Mouse (Mus musculus) kidney, postnatal 14 days (tissue): ENCODE measurements around the gene Serpinf2.
"Not testable (repeated sequence)": the region's sequence is repeated elsewhere in the genome, so short reads cannot be mapped to it uniquely, and the experiment has no call there.

Experiments
- DNase-seq: peaks from one replicate; pipeline ENCODE4 v3.0.0; 2022; ENCODE audit warnings: mixed read lengths

Gene Serpinf2

DNA sequence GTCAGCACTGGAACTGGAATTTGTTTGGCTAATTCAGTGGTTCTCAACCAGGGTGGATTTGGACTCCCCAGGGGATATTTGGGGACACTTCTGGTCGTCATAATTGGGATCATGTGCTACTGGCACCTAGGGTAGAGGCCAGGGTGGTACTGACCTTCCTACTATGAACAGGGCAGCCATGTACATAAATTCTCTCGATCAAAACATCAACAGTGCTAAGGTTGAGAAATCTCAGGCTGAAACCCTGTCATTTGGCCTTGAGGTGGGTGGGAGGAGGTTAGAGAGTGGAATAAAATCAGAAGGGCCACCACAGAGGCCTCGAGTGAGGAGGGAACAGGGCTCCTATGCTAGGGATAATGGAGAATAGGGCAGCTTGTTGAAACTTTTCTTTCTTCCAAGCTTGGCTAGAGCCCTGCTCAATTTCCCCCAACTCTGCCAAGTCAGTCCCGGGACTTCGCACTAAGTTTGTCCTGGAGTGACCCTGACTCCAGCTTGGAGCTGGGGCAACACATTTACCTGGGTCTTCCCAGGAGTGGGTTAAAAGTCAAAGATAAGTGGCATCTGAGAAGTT, 19.8 kb upstream of the Serpinf2 start:
- DNase-seq, result peak; percentile 63

DNA sequence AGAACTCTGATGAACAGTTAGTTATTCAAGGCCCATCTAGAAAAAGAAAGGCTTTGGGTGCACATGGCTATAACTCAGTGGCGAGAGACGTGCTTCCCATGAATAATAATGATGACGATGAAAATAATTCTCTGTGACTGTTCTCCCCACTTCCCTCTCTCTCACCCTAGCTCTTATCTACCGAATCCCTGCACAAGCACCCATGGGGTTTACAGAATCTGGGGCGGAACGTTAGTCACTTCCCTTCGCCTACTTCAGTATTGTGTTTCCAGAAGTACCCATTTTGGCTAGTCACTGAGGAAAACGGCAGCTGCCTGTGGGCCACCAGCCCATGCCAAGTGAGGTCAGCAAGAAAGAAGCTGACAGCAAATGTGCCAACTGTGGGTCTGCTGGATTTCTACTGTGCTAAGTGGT, 19.2 kb upstream of the Serpinf2 start:
- DNase-seq, result no peak

DNA sequence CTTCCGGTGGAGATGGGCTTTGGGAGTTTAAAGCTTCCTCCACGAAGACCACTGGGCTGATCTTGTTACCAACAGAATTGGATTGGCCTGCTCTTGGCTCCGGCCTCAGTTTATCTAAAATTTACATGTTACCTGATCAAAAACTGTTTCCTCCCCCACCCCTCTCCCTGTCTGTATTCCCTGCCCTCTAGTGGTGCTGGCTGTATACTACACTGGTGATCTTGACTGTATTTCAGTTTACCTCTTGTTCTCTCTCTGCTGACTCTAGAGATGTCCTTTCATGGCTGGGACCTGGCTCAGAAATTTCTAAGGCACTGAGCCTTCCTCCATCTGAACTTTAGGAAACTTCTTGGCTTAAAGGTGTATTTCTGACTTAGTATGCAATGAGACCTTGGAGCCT, 18.8 kb upstream of the Serpinf2 start:
- peak; percentile 45 for DNase-seq

DNA sequence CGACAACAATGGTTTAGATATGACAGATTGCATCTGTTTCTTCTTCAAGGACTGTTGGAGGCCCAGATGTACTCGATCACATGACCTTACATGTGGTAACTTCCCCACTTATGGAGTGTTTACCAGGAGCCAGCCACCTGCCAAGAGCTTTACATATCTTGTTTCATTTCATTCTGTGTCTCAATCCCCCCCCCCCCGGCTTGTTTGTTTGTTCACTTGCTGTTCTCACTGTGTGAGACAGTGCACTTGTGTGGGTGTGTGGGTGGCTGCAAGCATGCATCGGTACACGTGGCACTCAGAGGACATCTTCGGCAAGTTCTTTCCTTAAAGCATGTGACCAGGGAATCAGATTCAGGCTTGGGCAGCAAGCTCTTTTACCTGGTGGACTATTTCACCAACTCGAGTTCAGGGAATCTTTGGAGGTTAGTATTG, 17.1 kb upstream of the Serpinf2 start:
- DNase-seq, result no peak

DNA sequence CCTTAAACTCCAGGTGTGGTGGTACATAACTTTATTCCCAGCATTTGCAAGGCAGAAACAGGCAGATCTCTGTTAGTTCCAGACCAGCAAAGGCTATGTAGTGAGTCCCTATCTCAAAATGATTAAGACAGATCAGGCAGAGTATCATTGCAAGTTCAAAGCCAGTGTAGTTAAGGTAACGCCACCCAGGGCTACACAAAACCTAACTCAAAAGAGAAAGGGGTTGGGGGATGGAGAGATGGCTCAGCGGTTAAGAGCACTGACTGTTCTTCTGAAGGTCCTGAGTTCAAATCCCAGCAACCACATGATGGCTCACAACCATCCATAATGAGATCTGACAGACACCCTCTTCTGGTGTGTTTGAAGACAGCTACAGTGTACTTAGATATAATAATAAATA, 16.6 kb upstream of the Serpinf2 start:
- DNase-seq, result not testable (repeated sequence)

DNA sequence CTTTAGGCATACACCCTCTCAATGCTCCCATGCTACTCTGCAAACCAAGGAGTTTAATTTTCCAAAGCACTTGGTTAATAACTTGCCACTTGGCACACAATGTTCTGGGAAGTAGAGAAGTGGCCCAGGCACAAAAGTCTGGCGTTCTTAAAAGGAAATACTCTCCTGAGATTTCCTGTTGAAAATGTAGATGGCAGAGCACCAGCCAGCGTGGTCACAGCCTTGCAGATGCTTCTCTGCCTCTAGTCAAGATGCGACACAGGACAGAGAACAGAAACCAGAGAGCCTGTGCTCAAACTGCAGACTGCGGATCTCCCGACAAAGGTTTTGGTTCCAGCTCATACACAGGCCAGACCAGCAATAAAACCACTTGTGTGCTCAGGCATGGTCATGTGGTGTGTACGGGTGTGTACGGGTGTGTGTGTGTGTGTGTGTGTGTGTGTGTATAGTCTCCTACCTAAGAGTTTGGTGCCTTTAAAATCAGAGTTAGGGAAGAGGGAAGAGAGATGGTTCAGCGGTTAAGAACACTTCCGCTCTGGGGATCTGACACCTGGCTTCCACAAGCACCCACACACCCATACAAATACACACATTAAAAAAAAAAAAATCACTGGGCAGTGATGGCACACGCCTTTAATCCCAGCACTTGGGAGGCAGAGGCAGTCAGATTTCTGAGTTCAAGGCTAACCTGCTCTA, 15.8 kb upstream of the Serpinf2 start:
- DNase-seq, result no peak

DNA sequence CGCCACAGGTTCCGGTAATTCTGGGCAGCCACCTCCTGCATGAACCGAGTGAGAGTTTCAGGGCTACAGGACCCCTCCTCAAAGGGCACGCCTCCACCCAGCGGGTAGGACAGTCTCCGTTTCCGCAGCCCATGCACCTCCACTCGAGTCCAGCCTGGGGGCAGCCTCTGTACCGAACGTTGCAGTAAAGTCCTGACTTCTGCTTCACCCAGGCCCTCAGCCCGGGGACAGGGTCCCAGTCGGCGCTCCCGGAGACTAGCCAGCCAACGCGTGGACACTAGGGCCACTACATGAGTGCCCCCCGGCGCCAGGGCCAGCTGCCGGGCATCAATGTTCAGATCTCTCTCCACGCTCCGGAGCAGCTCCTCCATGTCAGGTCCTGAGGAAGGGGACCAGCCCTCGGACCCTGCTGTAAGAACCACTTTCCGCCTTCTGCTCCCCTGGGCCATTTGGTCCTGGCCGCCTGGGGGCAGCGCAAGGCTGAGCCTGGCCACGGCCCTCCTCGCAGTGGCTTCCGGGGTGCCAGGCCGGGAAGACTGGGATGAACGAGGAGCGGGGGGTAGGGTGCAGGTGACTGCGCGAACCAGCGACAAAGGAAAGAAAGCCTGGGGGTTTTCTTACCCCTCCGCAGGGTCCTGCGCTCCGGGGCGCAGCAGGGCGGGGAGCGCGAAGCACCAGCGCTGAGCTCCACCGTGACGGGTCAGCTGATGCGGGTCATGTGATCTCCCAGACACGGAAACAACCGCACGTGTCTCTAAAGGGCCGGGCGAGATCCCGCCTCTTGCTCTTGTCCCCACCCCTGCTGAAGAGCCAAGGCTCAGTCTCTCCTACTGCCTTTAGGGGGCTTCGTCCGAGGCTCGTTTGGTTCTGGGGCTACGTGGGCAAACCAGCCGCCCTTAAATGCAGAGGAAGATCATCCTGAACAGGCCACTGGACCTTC, 14.9 kb upstream of the Serpinf2 start, which contains the start of gene Wdr81:
Gene Wdr81, minus strand, starts transcription at position 727 of the 940 bp plus-strand sequence.
- peak; percentile 93 for DNase-seq

DNA sequence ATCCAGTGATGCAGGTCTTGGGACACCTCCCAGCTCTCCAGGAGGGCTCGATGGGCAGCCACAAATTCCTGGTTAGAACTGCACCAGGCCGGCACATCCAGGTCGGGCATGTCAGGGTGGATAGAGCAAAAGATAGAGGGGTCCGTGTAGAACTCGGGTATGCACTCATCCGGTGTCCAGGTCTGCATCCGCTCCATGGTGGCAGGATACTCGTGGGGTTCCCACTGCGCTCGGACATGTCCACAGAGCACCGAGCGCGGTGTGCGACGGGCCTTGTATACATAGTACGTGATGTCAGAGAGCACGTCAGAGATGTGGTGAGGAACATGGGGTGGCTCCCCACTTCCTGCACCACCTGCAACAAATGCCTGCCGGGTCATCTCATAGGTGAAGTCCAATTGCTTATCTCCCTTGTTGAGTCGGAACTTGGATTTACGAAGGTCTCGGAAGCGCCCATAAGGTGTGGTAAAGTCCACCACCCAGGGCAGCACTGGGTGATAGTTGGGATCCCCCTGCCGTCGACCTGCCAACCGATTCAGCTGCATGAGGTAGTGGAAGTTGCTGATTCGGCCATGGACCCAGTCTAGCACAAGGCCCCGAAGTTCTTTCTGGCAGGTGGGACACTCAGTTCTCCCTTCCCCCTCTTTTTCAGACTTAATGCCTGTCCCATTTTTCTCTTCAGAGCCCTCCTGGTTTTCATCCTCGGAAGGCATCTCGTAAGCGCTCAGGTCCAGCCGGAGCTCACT, 13.6 kb upstream of the Serpinf2 start:
- DNase-seq, result no peak

DNA sequence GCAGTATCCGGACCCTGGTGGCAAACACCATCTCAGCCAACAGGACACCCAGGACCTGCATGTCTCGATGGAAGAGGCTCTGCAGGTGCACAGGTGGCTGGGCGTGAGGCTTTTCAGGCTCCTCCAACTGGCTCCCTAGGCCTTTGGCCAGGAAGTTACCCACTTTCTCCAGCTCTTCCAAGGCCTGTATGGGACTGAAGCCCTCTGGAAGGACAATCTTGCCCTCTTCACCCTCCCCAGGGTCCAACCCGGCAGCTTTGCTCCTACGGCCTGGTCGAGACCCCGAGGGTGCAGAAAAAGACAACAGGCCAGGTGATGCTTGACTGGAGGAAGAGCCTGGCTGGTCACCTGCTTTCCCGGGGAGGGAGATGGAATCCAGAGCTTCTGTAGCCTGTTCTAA, 12.7 kb upstream of the Serpinf2 start:
- DNase-seq, result no peak

DNA sequence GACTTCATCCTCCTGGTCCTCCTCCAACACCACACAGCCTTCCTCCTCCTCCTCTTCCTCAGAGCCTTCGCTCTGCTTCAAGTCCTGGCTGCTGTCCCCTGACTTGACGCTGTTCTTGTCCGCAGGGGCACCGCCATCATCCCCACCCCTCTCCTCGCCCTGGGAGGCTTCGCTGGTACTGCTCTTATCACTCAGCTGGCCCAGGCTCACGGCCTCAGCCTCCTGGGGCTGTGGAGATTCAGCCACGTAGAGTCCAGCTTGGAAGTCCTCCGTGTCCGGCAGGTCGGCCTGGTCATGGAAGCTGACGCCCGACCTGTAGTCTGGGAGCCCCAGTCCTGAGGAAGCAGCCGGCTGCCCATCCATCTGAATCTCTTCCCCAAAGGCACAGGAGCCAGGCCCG, 11.5 kb upstream of the Serpinf2 start:
- no peak for DNase-seq

DNA sequence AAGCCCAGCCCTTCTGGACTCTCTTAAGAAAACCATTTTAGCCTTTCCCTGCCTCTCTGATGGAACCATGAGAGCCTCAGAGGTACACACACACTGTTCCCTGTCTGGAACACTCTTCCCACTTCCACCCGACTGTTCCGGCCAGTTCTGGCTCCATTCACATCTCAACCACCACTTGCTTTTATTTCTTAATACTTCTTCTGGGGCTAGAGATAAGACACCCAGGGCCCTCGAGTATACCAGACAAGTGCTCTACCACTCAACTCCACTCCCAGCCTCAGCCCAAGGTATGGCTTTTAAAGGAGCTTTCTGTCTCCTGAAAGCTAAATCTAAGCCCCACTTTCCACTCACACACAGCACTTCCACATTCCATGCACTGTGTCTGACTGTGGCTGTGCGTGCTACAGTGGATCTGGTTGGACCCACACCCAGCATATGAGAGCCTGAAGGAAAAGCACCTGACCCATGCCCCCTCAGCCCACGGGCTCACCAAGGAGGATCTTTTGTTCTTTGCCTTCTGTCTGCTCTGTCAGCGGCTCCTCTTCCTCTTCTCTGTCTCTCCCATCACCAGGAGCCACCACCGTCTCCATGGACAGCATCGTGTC, 11.0 kb upstream of the Serpinf2 start:
- DNase-seq, result no peak

DNA sequence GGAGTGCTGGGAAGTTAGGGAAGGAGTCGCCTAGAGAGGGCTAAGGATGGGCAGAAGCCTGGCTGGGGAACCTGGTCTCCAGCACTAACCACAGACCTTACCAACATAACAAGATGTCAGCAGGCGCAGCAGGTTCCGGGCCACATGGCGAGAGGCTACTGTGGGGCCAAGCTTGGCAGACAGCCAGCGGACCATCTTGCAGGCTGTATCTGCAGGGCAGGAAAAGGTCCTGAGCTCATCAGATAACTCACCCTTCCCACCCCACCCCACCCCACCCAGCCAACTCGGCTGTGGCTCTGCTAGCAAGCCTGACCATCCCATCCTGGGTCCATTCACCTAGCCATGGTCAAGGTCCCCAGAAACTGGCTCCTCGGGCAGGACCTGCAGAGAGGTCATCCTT, 10.3 kb upstream of the Serpinf2 start:
- no peak for DNase-seq

DNA sequence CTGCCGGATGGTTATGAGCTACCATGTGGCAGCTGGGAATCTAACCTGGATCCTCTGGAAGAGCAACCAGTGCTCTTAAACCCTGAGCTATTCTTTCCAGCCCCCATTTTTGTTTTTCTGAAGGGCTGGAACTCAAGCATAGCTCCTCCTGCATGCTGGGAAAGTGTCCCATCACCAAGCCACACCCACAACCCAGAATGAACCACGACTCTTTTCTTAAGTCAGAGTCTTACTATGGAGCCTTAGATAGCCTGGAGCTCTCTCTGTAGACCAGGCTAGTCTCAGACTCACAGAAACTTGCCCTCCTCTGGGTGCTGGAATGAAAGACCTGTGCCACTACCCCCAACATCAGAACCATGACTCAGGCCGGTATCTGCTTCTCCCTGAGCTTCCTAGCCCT, 9.2 kb upstream of the Serpinf2 start:
- no peak for DNase-seq

DNA sequence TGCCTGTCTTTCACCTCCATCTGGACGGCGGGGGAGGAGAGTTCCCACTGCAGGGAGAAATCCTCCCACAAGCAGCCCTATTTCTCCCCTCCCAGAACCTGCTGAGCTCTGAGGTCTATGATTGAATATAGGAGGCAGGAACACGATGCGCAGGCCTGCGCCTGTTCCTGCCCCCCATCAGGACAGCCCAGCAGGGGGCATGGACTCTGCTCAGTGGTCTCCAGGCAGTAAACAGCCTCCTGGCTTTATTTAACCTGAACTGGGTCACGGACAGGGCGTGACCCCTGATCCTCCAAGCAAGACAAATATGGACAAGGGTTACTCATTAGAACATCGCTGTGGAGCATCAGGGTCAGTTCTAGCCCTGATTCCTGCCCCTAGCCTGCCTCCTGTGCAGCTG, 4.3 kb upstream of the Serpinf2 start:
- DNase-seq, result peak; percentile 87

DNA sequence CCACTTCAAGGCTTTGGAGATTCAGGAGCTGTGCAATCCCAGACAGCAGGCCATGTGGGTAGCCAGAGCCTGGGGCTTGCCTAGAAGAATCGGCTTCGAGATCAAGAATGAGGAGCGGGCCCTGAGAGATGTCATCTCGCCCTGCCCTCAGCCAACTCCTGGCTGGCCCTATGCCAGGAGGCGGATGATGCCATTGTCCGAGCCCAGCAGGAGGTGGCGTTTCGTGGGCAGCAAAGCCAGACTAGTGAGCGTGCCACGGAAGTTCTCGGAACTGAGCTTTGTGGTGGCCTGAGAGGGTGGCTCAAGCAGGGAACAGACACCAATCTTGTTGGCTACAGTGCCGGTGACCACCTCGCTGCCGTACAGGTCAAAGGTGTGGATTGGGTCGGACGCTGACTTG, 2.2 kb upstream of the Serpinf2 start:
- no peak for DNase-seq

DNA sequence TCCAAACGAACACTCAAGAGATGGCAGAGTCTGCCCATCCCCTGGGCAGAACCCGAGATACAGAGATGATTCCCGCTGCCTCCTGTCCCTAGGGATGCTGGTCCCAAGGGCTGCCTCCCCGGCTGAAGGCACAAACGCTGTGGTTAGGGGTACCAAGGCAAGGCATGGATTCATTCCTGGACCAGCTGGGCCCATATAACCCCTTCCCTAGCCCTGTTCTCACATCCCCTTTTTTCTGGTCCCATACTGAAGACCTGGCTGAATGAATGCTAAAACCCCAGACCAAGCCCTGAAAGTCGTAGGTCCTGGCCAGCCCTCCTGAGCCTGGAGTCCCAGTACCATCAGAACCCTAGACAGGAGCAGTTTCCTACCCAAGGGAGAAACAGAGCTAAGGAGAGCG, 1.6 kb upstream of the Serpinf2 start:
- DNase-seq, result no peak

DNA sequence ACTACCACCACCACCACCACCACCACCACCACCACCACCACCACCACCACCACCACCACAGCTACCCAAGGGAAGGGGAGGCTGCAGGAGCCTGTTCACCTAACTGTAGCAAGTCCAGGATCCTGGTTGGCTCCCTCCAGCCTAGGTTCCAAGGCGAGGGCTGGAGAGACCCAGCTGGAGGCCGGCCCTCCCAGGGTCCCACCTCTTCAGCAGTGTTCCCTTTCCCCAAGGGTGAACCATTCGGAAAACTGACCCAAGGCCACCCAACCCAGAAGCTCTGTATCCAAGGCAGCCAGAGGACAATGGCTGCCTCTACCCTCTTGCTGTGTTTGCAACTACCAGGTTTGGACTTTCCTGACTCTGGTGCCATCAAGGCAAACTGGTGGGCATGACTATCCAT, 560 bp upstream of the Serpinf2 start:
- DNase-seq, result no peak

DNA sequence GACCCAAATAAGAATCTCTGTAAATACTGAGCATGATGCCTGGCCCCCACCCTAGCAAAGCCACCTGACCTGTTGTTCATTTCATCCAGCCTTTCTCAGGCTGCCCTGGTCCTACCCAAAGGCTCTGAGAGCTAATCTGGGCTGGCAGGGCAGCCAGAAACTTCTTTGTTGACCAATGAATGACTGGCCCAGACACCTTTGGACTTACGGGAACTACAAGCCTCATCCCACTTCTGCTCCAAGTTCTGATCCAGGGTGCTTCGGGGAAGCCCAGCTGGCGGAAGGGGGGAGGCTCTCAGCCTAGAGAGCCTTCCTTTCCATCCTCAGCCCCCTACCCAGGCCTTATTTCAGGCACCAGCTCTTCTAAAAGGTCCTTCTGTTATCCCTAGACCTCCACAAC, 587 bp downstream of the Serpinf2 start:
- no peak for DNase-seq

DNA sequence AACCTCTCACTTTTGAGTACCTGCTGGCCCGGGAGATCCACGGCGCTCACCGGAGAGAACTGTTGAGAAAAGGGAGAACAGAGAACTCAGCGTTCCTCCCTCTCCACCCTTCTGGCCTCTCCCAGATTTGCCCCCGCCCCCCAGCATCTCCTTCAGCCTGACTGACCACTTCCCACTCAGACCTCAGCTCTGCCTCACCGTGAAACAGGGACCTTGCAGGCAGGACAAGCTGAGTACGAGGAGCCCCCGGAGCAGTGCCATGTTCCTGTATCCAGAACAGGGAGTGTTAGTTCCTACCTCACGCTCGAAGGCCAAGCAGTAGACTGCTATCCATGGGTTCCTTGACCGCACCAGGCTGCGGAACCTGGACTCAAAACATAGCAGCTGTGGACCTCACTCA, 1.2 kb downstream of the Serpinf2 start:
- no peak for DNase-seq

DNA sequence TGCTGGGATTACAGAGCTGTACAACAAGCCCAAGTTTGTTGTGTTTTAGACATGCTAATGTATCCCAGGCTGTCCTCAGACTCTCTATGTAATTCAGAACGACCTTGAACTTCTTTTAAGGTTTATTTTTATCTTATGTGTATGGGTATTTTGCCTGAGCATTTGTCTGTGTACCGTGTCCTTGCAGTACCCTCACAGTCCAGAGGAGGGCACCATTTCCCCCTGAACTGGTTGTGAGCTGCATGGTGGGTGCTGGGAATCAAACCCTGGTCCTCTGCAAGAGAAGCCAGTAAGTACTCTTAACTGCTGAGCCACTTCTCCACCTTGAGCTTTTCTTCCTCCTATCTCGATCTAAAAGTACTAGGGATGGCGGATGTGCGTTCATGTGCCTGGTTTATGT, 5.3 kb downstream of the Serpinf2 start:
- DNase-seq, result no peak

DNA sequence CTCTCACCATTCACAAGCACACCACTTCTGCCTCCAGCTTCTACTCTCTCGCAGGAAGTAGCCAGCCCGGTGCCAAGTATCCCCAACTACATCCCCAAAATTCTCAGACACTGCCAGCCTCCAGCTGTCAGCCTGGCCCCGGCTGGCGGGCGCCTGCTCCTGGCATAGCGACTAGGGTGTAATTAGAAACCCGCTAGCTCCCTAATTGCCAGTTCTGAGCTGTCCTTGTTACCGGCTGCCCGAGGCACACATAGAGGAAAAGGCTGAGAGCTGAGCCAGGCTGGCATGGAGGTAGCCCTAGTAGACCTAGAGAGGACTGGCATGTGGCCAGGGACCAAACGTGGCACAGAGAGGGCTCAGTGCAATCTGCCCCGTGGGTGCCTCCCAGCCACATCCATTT, 8.1 kb downstream of the Serpinf2 start:
- DNase-seq, result peak; percentile 33

DNA sequence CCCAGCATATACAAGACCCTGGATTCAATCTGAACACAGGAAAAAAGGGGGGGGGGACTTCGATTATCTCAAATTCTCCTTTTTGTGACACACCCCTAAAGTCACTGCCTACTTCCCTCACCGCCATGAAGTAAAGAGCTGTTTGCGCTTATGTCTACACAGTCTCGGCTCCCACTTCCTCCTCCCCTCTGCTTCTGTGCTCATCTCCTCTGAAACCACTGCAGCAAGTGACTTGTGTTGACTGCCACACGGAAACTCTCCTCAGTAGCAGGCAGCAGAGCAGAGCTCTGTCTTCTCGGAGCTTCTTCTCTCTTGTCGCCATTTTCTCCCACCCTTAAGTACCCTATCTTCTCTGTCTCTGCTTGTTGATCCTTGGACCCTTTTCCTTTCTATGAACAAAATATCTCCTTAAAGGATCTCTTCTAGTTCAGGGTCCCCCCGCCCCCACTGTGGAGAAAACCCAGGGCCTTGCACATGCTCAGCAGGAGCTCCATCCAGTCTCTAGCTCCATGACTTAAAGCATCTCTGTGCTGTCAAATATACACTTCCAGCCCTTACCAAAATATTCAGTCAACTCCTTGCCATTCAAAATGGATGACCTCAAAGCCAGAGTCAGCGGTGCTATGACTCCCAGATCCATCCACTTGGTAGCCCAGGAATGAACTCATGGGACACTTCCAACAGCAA, 10.2 kb downstream of the Serpinf2 start:
- DNase-seq, result no peak
